Mouse (Mus musculus) thymus, postnatal 36 days (tissue): ENCODE data around the gene A030005K14Rik.

Experiments used
- DNase-seq, 2 experiments: peaks; one replicate each; pipeline ENCODE4 v3.0.0; 2022; ENCODE audit warnings: mixed read lengths in 2 of 2

Gene A030005K14Rik

DNA sequence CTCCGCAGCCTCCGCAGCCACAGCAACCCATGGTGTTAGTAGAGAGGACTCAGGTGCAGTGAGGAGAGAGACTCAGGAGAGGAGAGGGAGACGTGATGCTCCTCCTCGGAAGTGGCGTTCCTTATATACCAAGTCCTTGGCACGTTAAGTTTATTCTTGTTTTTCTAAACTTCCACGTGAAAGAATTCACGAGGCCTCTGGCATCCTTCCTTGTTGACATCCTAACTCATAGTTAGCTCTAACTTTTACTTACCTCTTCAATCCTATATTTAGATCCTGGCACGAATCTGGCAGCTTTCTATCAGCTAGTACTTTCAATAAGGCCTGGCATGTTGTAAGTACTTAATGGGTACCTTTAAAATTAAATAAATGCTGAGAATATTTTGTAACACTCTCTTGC, at the start of gene A030005K14Rik:
A030005K14Rik (minus strand) TSS at position 101 of the 400 bp plus-strand sequence.
- no peak for DNase-seq

DNA sequence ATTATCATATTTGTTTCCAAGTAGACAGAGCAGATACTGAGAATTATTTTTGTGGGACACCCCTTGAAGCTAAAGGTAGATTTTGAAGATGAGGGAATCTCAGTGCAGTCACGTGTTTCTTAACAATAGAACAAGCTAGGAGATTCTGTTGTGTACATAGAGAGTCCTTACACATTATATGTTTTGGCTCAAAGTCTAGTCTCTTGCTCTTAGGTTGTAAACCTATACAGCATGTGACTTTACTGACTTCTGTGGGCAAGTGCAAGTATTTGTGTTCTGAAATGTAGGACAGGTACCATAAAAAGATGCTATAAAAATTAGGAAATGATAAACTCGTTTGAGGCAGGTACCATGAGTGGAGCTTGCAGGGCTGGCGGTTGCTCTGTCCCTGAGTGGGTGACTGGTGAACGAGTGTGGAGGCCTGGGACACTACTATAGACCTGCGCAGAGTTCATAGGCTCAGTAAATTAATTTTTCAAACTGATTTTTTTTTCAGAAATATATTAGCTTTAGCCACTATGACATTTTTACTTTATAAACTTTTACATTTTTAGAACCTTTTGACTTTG, 48.3 kb upstream of the A030005K14Rik start:
- DNase-seq: no peak

DNA sequence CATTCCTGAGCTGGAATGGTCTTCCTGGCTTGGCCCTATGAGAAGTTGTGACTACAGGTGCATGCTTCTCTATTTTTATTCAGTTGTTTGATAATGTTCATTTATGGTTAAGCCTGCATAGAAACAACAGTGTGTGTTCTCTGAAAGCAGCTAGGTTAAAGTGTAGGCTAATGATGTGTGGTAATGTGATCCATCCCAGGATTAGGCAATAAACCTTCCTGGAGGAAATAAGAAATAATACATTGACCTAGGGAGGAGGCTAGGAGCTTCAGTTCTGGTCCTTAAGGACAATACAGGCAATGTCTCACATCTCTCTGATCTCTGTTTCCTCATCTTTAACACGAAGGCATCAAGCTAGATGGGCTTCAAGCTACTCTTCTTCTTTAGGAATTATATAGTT, 46.3 kb upstream of the A030005K14Rik start:
- no peak for DNase-seq

DNA sequence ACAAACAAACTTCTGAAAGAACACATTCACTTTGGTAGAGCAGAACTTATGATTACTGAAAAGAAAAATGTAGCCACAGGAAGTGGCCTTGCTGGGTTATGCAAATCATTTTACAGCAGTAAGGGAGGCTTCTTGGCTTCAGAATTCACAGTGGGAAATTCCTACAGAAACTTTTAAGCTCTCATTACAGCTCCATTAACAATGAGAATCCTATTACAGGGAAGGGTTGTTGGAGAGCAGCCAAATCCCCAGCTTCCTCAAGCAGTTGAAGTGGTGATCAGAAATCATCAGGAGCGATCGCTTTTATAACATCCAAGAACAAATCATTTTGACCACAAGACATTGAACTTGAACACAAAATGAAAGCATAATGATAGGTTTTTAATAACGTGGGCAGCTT, 42.7 kb upstream of the A030005K14Rik start:
- DNase-seq: no peak

DNA sequence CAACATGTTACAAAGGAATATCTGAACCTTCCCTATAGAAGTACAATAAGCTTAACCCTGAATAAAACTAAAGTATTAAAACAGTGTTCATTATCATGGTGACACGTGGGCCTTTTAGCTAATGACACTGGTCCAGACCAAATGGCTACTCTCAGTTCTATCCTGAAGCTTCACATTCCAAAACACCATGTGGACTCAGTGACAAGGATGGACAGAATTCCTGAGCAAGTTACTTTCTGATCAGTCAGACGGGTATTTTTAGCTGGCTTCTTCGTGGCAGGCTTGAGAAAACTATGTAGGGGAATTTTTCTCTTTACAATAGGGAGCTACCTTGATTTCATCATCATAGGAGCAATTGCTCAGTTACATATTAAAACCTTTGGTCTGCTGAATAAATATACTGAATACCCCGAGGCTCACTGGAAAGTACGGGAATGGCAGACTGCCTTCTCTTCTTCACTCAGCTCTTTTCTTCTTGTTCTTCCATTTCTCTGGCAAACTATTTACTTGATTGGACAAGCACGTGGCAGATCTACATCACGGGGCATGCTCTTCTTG, 40.5 kb upstream of the A030005K14Rik start:
- no peak for DNase-seq

DNA sequence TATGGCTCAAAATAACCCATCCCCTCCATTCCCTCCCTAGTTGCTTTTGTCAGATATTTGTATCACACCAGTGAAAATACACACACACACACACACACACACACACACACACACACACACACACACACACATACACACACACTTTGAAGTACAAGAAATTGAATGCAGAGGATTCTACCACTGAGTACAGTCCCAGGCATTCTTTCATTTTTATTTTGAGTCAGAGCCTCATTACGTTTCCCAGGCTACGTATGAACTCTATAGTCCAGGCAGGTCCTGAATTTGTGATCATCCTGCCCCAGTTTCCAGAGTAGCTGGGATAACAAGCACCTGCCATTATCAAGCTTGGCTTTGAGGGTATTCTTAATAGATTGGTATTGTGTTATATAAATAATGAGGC, 40.0 kb upstream of the A030005K14Rik start:
- DNase-seq: no peak

DNA sequence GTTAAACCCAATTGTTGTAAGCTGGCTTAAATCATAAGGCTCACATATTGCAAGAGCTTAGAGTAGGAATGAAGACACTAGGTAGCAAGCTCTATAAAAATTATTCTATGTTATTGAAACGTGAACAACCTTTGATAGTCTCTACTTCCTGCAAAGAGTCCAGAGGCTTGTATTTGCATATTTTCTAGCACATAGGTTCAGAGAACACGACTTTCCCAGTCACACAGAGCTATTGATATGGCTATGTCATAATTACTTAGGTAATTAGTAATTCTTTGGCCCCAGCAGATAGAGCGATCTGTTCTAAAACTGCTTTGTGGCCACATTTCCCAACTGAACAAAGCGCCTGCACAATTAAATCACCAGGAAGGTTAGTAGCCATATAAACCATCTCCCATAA, 37.8 kb upstream of the A030005K14Rik start:
- no peak for DNase-seq

DNA sequence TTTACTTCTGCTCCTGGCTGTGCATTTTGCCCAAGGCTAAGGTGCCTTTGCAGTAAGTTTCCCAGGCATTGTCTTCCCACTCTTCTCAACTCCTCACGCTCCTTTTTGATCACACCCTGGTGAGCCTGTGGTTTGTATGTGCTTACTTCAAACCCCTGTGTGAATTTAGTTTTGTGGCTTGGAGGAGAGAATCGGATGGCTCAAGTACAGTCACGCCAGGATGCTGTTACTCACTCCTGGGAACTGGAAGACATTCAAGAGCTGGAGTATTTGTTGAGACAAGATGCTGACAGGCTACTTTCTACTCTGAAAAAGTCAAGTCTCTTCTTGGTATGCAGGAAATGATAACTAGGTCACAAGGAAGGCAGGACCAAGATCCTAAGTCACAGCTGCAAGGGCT, 32.1 kb upstream of the A030005K14Rik start:
- no peak for DNase-seq

DNA sequence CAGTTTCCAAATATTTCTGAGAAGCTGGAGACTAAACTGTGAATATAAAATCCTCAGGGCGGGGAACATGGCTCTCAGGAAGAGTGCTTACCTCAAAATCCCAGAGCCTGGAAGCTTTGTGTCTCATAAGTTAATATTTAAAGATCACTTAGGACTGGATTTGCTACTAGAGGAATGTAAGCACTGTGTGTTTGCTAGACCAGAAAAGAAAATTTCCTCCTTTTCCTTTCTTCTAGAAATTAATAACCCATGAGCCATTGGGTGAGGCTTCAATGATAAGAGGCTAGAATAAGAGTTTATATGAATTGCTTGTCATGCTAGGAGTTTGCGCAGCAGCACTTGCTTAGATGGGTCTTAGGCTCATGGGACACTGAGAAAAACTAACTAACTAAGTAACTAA, 25.6 kb upstream of the A030005K14Rik start:
- no peak for DNase-seq

DNA sequence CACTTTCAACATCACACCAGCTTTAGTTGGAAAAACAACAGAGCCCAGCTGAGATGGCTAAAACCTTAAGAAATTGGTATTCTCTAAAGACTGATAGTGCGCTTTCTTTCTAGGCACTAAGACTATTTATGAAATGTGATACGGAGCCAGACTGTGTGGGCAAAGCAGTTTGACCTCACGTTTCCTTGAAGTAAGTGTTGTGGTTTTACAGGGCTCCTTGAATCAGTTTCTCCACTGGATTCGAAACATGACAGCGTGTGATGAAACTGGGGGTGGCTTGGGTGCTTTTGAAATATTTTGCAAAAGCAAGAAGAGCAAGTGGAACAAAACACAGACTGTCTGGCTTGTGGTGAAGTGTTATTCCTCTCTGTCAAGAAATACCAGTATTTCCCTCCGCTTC, 17.8 kb upstream of the A030005K14Rik start:
- DNase-seq: no peak

DNA sequence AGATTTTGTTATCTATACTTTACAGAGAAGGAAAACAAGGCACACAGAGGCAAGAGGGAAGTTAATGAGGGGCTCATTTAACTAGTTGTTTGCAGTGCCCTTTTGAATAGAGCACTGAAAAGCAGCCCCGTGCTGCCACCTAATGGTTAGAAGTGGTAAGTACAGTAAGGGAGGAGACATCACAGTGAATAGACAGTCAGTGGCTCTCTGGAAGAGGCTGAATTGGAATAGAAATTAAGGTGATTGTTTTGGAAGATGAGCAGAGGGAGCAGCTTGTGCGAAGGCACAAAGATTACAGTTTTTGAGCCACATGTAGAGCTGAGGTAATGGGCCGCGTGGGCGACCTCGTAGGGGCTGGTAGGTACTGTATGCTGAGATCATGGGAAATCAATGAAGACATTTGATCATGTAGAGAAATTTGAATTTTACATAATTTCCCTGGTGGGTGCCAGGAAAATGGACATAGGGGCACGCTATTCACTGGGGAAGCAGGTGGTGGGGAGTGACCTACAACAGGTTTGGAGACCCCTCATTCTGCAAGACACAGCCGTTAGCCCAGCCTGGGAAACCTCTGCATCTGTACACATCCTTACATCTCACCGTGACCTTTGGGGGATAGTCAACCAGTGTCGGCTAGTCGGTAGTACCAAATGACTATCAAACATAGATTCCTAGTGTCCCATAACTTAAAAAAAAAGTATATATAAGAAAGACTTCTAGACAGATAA, 17.2 kb upstream of the A030005K14Rik start:
- DNase-seq: no peak

DNA sequence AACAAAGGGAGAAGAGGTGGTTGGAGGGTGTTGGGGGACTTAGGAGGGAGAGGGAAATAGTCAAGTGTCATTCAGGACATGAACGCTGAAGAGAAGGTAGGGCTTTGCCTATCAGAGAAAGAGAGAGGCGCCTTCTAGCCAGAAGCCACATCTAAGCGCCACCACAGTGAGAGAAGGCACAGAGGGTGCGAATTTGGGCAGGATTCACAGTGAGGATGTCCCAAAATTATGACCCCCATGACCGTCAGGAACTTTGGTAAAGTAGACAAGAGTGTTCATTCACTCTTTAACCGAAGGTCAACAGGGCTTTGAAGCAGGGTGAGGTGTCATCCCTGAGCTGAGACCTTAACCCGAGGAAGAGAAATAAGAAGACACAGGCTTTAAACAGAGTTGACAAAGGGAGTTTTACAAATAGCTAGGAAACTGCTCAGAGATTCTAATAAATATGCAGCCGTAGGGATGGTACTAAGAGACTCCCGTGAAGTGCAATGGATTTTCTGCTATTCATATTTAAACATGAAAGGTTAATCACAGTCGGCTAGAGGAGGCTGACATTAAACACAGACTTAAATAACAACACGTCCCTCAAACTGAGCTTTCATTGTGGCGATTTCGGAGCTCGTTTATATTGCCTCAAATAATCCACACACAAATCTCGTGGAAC, 16.5 kb upstream of the A030005K14Rik start:
- DNase-seq: no peak

DNA sequence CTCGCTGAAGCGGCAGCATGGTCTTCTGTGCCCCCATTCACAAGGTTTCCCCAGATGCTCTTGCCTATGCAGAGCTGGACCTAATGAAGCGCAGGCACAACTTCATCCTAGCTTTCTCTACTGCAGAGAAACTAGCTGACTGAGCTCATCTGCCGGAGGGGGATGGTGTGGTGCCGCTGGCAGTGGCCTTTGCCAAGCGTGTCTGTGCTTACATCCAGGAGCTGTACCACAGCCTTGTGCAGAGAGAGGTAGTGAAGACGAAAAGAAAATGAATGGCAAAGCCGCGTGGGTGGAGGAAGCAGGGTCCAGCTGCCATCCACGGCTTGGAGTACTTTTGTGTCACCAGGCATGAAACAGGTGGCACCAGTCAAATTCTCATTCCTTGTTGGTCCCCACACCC, 8.0 kb upstream of the A030005K14Rik start:
- no peak for DNase-seq

DNA sequence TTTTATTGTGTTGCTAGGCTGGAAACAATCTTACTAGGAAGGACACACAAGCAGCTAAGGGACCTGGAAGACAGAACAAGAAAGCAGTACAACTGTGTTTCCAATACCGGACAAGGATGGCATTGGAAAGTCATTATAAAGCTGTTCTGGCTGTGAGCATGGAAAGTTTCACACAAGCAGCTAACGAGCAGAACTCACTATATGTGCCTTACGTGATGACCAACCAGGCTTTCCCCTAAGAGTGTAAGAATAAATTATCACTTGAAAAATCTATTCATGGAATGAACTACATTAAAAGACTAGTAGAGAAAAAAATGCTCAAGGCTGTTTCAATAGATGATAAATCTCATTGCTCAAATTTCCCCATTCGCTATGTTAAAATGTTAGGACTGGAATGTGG, 7.4 kb upstream of the A030005K14Rik start:
- DNase-seq: no peak

DNA sequence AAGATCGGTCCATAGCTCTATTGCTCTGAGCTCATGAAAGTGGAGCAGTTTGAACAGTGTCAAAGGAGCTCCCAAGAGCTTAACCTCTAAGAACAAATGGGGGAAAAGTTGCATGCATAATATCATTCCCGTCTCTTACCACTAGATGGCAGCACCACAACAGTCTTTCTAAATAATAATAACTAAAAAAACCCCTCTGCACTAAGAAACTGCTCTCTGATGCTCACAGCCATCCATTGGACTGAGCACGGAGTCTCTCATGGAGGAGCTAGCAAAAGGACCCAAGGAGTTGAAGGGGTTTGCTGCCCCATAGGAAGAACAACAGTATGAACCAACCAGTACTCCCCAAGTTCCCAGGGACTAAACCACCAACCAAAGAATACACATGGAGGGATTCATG, 5.7 kb upstream of the A030005K14Rik start:
- DNase-seq: no peak

DNA sequence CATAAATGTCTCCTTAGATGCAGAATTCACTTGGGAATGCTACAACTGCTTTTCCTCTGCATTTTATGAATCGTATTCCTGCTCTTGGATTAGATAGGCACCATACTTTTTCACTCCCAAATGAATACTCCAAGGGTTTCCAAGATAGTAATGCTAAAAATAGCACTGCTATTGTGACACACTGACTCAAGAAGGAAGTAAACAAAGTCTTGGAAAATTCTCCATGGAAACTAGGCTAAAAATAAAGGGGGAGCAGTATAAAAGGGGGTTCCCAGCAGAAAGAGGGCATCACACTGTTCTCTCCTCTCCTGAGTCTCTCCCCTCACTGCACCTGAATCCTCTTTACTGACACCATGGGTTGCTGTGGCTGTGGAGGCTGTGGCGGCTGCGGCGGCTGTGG, 1.5 kb upstream of the A030005K14Rik start, which contains the start of gene Krtap28-13:
Krtap28-13 (plus strand) TSS at position 288 of the 400 bp plus-strand sequence.
- DNase-seq: no peak

DNA sequence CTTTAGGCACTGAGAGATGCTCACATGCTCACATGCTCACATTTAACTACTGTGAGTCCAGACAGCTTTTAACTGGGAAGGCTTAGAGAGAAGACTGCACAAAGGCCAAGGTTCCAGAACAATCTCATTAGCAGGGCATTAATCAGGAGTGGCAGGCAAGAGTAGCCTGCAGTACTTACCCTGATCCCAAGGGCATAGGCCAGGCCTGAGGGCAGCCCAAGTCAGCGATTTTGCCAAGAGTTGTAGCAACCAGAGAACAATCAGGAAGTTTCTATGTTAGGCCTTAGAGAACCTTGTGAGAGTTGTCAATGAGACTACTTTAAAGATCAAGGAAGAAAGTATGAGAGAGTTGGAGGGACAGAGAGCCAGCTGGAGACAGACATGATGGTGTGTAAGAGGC, 697 bp downstream of the A030005K14Rik start:
- DNase-seq: no peak

DNA sequence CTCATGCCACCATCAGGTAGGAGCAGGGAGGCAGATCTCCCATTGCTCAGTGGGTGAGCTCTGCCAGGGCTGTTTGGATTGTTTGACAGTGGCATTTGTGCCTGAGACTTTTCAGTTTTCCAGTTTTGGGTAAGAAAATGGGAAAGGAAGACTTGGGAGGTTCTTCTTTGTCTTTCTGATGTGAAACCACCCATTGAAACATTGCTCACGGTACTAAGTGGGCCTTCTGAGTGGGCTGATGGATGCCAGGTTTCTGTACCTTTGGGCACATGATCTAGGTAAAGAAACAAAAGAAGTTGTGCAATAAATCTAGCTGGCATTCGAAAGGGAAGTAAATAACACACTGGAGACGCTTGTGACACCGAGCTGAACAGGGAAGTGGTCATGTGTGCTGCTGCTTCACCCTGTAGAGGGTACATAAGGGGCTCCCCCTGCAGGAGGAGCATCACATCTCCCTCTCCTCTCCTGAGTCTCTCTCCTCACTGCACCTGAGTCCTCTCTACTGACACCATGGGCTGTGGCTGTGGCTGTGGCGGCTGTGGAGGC, 14.2 kb downstream of the A030005K14Rik start, which contains the start of gene Gm47969:
Gm47969 (plus strand) TSS at position 51 of the 546 bp plus-strand sequence.
- DNase-seq: no peak

DNA sequence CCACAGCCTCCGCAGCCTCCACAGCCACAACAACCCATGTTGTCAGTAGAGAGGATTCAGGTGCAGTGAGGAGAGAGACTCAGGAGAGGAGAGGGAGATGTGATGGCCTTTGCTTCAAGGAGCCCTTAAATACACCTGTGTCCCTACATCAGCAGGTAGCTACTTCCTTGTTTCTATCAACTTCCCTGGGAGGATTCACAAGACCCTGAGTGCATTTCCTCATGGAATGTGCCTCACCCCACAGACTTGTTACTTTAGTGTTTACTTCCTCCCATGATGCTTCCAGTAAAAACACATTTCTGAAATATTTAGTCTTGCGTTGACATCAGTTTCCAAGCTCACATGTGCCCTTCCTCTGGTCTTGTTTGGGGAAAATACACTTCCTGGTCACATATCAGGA, 16.8 kb downstream of the A030005K14Rik start, which contains the start of gene Krtap28-10:
Krtap28-10 (minus strand) TSS at position 101 of the 400 bp plus-strand sequence.
- no peak for DNase-seq

DNA sequence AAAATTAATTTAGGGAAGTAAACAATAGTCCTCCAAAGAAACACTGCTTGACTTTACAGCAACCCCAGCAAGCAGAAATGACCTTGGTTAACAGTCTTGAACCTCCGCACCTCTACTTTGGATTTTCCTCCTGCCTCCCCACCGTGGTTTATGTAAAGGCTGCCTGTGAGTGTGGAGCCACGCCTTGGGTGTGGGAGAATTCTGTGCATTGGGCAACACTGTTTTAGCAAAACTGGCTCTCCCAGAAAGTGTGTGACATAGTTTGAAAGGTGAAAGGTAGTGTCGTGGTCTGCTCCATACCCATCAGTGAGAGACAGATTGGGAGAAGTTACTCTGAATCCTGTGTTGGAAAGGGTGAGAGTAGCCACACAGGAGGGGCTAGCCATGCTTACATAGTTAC, 20.1 kb downstream of the A030005K14Rik start:
- DNase-seq: no peak

DNA sequence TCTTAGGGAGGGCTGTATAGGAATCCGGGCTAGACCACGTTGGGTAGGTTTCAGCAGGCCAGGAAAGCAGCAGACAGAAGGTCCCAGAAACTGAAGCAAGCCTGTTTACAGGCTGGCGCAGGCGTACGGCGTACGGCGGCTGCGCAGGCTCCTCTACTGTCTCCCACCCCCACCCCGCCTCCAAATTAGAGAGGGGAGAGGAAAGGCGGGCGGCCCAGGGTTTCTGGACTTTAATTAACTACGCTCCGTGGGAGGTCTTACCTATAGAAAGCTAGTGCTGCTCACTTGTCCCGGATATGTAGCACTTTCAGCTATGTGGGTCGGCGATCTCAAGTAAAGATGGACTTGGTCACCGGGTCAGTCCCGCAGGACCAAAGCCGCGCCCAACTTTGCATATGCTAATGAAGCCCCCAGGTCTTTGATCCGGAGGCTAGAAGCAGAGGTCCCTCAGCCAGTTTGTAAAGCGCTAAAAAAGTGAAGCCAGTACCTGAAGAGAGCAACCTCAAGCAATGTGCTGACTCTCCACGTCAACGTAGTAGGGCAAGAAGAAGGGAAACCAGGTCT, 21.0 kb downstream of the A030005K14Rik start, which contains the start of gene Slc19a3:
Slc19a3 (minus strand) TSS at position 340 of the 564 bp plus-strand sequence.
- DNase-seq: no peak

DNA sequence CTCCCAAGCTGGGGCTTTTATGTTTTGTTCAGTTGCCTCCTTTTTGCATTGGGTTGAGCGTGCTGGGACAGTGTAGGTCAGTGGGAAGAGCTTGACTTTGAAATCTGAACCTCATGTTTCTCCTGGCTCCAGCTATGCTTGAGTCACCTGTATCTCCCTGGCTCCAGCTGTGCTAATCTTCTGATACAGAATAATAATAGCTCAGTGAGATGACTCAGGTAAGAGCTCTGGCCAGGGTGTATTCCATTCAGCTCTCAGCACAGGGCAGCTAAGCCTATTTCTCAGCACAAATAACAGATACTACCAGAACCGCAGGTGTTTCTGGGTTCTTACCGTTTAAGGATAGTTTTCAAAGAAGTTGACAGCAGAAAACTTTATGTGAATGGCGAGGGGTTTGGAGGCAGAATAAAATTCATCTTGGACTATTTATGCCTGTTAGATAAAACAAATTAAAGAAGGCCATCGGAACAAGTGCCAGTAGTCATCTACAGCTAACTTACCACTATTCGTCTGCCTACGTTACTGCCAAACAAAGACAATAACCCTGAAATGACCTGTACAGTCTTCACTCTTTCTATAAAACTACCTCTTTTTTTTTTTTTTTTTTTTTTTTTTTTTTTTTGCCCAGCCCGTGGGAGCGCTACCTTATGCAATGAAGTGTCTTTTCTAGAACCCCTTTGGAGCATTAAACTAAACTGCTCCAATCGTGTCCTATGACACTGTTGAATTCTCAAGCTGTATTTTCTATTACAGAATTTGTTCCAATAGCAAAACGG, 22.1 kb downstream of the A030005K14Rik start:
- DNase-seq: no peak
